Mouse (Mus musculus) frontal cortex, postnatal 10 days (tissue): Measurements from ENCODE around the gene Mbd3l2.
"Not testable (repeated sequence)": the region's sequence is repeated elsewhere in the genome, so short reads cannot be mapped to it uniquely, and the experiment has no call there.

Experiments
- DNase-seq, 2 experiments: peaks; one replicate each; pipeline ENCODE4 v3.0.0; 2022; ENCODE audit warnings: low spot score in 2 of 2, mixed read lengths in 1 of 2

Gene Mbd3l2

GRCm38 (mm10) chr9:18430354-18430753, at the start of gene Mbd3l2:
Gene Mbd3l2 (plus strand): TSS chr9:18430654.
- no peak for DNase-seq

DNA sequence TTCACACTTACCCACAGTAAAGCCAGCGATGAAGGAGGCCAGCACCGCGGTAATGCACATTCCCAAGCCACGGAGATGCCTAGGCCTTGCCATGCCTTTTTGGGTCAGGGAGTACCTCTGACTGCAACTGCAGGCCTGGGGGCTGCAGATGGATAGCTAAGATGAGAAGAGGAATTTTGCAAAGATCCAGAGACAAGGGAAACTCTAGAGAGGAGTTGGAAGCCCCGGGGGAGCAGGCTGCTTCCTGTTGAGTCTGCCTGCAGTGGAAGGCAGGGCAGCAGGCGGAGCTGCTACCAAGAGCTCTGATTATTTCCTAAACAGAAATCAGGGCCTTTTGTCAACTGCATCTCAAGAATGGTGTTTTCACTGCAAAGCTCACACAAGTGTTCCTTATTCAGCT, 44.7 kb upstream of the Mbd3l2 start:
- no peak for DNase-seq

DNA sequence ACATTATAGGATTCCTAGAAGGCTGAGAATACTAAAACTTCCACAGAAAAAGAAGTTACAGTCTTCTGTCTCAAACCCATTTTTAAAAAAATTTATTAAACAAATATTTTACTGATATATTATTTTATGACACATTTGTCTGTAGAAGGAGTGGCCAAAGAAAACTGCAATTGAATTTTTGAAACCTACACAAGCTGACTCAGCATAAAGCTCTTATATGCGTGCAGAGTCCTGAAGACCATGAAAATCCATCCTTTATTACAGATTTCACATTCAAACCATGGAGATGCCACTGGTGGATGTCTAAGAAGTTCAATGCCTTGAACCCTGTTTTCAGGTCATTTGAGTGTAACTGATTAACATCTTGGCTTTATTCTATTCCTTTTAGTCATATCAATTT, 30.8 kb upstream of the Mbd3l2 start:
- DNase-seq = no peak

- DNase-seq = not testable (repeated sequence)
Observed at GRCm38 (mm10) chr9:18402895-18403294, 27.6 kb upstream of the Mbd3l2 start, which contains the start of gene Naalad2. Gene Naalad2 (minus strand): TSS chr9:18402995.

GRCm38 (mm10) chr9:18404118-18404517, 26.3 kb upstream of the Mbd3l2 start, which contains the start of gene Ubtfl1:
Gene Ubtfl1 (plus strand): TSS chr9:18404418.
- no peak for DNase-seq

GRCm38 (mm10) chr9:18412371-18412770, 18.1 kb upstream of the Mbd3l2 start:
- not testable (repeated sequence) for DNase-seq

DNA sequence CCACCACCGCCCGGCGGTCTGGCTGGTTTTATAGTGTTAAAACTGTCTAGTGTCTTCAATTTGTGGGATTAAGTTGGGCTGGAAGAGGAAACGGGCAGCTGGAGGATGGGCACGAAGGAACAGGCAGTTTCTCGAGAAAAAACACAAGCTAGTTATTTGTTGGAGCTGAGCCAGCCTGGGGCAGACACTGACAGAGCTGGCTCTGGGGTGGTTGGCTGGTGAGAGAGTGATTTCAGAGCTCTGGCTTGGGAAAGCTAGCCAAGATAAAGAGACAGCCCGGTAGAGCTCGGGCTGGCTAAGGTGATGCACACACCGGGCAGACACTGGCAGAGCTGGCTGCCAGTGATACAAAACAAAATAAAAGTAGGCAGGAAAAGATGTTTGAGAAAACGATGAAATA, 1.2 kb downstream of the Mbd3l2 start:
- no peak for DNase-seq

GRCm38 (mm10) chr9:18456520-18456919, 26.1 kb downstream of the Mbd3l2 start:
- no peak for DNase-seq

DNA sequence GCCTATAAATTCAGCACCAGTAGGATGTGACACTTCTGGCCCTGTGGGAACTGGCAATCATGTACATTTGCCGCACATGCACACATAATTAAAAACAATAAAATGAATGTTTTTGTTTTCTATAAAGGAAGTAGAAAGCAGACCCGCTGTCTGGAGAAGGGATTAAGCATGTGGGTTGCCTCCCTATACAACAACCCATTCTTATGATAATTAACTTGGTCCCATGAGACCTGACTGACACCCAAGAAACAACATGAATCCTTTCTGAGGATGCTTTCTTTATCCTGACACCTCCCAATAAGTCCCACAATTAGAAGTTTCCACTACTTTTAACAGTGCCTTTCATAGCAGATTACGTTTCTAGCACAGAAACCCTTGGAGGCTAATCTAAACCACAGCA, 36.9 kb downstream of the Mbd3l2 start:
- no peak for DNase-seq

DNA sequence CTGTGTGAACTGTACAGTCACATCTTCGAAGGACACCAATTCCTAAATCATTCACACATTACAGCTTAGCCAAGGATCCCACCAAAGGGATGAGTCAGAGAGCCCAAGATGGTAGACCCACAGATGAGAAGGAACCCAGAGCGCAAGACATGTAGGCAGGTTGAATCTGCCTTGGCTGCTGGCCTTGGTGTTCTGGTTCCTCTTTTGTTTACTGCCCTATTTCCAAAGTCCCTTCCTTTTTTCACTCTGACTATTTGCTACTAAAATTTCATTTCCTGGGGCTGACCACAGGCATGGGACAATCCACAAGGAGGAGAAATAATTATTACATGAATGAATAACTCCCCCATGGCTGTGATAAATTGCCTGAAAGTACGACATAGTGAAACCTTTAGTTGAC, 37.6 kb downstream of the Mbd3l2 start:
- DNase-seq = no peak

- DNase-seq = peak; percentile 32 to 68
Observed at GRCm38 (mm10) chr9:18473324-18474128, 43.1 kb downstream of the Mbd3l2 start.

DNA sequence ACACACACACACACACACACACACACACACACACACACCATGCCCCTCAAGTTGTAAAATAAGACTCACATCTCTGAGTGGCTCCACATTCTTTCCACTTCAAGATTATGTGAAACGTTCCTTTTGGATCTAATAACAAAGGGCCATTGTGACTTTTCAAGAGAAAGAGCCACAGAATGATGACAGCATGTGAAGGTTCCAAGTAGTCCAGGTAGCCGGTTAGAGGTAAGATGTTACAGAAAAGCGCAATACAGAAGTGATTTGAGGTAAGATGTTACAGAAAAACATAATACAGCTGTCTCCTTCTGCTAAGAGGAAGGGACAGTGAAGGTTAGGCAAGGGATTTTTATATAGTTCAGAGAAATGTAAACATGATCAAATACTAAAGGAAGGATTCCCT, 47.7 kb downstream of the Mbd3l2 start, which contains the start of the genes Zfp558 and Mbd3l1:
TSS of gene Zfp558 (minus strand) at position 101 of the 400 bp plus-strand sequence.
TSS of gene Mbd3l1 (plus strand) at position 192 of the 400 bp plus-strand sequence.
- no peak for DNase-seq
